Mouse (Mus musculus): Measurements from ENCODE around the gene Fam71b. TPM values are rescaled to one million over a fixed set of nuclear protein-coding genes. Genes with fewer than 3 reads are reported as not detected.

Gene Fam71b
- not detected in 2 replicates for polyA plus RNA-seq (2011; ENCODE audit: insufficient read length, low read depth, missing spikeins)

DNA sequence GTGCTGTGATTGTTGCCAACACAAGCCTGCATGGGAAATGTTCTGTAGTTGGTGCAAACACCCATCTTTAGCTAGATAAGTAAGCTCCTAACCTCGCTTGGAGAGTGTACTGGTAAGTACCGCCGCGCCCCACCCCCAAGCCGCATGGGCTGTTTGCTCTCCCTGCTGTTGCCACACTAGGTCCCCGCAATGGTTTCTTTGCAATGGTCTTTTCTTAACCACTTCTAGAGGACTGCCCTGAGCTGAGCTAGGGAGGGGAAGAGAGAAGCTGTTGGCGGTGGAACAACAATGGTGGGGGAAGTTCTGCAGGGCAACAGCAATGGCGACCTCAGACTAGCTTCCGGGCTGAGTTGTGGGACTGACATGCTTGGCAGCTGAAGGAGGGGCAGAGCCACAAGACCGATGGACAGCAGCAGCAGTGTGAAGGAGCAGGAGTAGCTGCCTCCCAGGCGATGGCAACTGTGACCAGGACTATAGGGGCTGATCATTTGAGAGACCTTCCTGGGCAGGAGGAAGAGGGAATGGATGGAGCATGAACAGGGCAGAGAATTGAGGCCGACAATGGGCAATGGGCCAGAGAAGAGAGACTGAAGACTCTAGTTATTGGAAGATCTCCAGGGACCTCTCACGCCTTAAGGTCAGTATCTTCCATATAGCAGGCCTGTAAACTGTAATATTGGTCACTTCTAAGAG lies at the start of gene Fam71b:
TSS of gene Fam71b (plus strand) at position 393 of the 693 bp plus-strand sequence.
- H3K4me1 ChIP-seq (ENCODE audit: control insufficient read depth, insufficient read depth, low read length): no peaks in the 10 kb centered on the region
- no peak within 1 kb of the TSS for H3K27ac ChIP-seq (ENCODE audit: insufficient read depth, low read length)
- H3K4me3 ChIP-seq (ENCODE audit: insufficient read depth, low read length): no peak within 1 kb of the TSS
- TF ChIP-seq POLR2A (IDR thresholded peaks at IDR 0.05; ENCODE audit: low read depth, low read length): no peak
- no peak for TF ChIP-seq CTCF (IDR thresholded peaks at IDR 0.05; ENCODE audit: borderline replicate concordance, insufficient read depth, low read length)

DNA sequence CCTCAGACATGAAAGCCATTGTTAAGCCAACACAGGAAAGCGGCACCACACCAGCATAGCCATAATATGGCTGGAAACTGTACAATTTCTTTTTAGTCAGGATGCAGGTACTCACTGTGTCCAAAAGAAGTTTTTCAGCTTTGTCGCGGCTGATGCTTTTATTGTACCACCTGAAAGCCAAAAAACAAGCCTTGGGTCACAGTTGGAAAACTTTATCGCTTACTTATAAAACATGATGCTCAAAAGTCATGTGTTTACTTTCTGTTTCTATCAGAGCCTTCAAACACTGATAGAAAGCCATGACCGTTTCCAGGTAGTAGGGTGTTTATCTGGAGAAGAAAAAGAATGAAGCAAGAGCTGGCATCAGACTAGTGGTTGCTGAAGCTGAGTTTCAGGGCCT lies 48.6 kb upstream of the Fam71b start:
- TF ChIP-seq CTCF (IDR thresholded peaks at IDR 0.05; ENCODE audit: borderline replicate concordance, insufficient read depth, low read length) (no peak), POLR2A (IDR thresholded peaks at IDR 0.05; ENCODE audit: low read depth, low read length) (no peak)
- Histone ChIP-seq H3K27ac (ENCODE audit: insufficient read depth, low read length) (no peak overlapping the region), H3K4me1 (ENCODE audit: control insufficient read depth, insufficient read depth, low read length) (peaks cover 3% of the 10 kb centered on the region), H3K4me3 (ENCODE audit: insufficient read depth, low read length) (no peak overlapping the region)

DNA sequence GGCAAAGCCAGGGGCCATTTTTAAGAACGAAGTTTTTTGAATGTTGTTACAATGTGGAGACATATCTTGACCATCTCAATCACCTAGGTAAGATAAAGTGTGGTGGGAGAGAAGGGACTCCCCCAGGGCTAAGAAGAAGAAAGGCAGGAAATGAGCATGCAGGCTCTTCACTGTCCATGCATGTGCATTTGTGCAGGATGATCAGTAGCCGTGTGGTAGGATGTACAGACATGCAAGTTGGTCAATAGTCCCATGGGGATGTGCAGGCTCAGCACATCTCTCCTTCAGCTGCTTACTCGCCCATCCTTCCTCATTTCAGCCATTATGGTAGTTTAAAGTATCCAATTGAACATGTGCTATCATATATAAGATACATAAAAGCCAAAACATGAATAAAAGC lies 47.9 kb upstream of the Fam71b start:
- TF ChIP-seq CTCF (IDR thresholded peaks at IDR 0.05; ENCODE audit: borderline replicate concordance, insufficient read depth, low read length) (no peak), POLR2A (IDR thresholded peaks at IDR 0.05; ENCODE audit: low read depth, low read length) (no peak)
- no peak overlapping the region for H3K27ac ChIP-seq (ENCODE audit: insufficient read depth, low read length)
- H3K4me3 ChIP-seq (ENCODE audit: insufficient read depth, low read length): no peak overlapping the region
- H3K4me1 ChIP-seq (ENCODE audit: control insufficient read depth, insufficient read depth, low read length): peaks cover 3% of the 10 kb centered on the region

DNA sequence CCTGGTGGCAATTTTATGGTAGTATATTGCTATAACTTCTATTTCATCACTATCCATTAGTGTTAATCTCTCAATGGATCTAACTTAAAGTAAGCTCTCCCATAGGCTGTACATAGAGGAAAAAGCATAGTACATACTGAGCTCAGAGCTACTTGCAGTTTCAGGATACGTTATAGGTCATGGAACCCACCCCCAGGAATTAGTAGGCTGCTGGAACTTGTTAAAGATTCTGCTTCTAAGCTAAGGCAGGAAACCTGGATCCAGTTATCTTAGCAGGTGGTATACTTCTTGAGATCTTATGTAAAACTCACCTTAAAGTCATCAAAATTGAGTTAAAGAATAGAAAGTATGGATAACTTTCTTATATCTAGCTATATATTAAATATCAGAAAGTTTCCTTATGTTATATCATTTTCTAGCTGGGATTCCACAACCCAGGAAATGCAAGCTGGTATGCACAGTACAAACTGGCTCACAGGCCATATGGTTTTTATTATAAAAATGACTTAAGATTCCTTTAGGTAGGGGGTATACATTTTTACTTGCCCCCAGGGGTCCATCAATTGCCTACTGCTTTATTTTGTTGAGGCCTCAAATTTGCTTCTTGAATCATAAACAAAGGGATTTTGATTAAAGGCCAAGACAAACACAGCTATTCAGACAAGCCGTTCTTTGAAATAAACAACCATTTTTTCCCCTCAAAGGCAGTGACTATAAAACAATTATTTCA lies 46.5 kb upstream of the Fam71b start:
- Histone ChIP-seq H3K4me1 (ENCODE audit: control insufficient read depth, insufficient read depth, low read length) (peaks cover 3% of the 10 kb centered on the region), H3K27ac (ENCODE audit: insufficient read depth, low read length) (peak overlapping the region; percentile 61), H3K4me3 (ENCODE audit: insufficient read depth, low read length) (no peak overlapping the region)
- no peak for TF ChIP-seq CTCF (IDR thresholded peaks at IDR 0.05; ENCODE audit: borderline replicate concordance, insufficient read depth, low read length)
- no peak for TF ChIP-seq POLR2A (IDR thresholded peaks at IDR 0.05; ENCODE audit: low read depth, low read length)

DNA sequence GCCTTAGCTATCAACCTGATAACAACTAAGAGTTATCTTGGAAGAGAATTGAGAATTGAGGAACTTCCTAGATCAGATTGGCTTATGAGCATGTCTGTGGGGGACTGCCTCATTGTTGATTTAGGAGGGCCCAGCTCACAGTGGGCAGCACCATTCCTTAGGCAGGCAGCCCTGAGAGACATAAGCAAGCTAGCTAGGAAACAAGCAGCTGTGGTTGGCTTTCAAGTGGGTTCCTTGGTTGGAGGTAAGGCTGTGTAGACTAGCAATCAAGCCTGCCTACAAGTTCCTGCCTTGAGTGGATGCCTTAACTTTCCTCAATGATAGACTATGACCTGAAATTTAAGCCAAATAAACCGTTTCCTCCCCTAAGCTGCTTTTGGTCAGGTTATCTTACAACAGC lies 38.0 kb upstream of the Fam71b start:
- TF ChIP-seq CTCF (IDR thresholded peaks at IDR 0.05; ENCODE audit: borderline replicate concordance, insufficient read depth, low read length) (no peak), POLR2A (IDR thresholded peaks at IDR 0.05; ENCODE audit: low read depth, low read length) (no peak)
- Histone ChIP-seq H3K4me3 (ENCODE audit: insufficient read depth, low read length) (no peak overlapping the region), H3K27ac (ENCODE audit: insufficient read depth, low read length) (no peak overlapping the region), H3K4me1 (ENCODE audit: control insufficient read depth, insufficient read depth, low read length) (no peaks in the 10 kb centered on the region)

DNA sequence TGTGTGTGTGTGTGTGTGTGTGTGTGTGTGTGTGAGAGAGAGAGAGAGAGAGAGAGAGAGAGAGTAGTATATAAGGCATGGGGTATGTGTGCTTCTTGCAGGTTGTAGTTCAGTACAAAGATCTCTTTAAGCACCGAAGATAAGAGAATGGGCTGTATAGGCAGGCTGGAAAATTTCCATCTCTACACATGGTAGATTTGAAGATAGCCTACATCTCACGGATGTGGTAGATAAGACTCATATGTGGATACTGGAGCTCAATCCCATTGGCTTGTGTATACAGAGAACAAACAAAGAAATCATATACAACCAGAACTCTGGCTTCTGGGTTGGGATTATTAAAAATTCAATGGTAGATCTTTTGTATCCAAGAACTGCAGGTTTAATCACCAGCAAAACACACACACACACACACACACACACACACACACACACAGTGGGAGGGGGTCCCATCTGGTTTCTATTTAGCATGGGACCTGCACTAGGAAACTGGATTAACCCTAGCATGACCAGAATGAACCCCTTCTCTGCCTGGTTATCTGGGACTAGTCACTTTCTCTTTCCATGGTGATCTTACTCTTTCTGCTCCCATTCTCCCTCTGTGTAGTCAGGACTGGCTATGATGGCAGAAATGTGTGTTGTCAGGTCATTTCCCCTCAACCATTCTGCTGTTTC lies 35.2 kb upstream of the Fam71b start:
- Histone ChIP-seq H3K4me1 (ENCODE audit: control insufficient read depth, insufficient read depth, low read length) (no peaks in the 10 kb centered on the region), H3K27ac (ENCODE audit: insufficient read depth, low read length) (no peak overlapping the region), H3K4me3 (ENCODE audit: insufficient read depth, low read length) (no peak overlapping the region)
- no peak for TF ChIP-seq POLR2A (IDR thresholded peaks at IDR 0.05; ENCODE audit: low read depth, low read length)
- no peak for TF ChIP-seq CTCF (IDR thresholded peaks at IDR 0.05; ENCODE audit: borderline replicate concordance, insufficient read depth, low read length)

DNA sequence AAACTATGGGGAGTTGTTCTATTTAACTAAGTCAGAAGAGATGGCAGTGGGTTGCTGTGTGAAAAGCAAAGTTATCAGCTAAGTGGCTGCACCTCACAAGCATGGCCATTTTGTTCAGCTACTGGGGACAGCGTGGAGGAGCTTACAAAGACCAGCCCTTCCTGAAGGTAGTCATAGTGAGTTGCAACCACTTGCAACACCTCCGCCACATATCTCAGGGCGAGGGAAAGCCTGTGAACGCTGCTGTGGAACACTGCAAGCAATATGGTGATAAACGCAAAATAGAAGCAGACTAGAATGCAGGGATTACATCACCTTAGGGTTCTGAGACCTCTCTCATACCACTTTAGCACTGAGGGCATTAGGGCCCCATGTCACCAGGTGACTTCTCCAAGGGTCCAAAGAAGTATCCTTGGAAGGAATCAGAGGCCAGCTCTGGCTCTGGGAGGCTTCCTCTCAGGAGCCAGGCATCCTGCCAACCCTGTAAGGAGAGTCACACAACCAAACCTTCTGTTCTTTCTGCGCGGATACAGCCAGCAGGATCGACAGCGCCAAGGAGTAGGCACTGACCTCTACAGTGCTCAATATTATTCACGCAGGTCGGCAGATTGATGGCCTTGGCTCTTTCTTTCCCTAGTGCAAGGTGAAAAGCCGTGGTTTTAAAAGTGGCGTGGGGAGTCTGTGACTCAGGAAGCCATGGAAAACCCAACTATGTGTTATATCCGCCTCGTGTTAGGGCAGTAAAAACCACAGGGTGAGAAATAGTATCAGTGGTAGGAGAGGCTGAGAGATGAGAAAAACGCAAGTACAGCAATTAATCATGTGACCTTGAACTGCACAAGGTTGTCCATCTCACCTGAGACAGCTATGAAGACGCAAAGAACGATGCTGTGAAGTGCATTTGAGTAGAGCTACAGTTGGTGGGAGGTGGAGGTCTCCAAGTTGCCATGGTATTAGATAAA lies 34.0 kb upstream of the Fam71b start:
- no peak overlapping the region for H3K27ac ChIP-seq (ENCODE audit: insufficient read depth, low read length)
- no peaks in the 10 kb centered on the region for H3K4me1 ChIP-seq (ENCODE audit: control insufficient read depth, insufficient read depth, low read length)
- no peak for TF ChIP-seq POLR2A (IDR thresholded peaks at IDR 0.05; ENCODE audit: low read depth, low read length)
- TF ChIP-seq CTCF (IDR thresholded peaks at IDR 0.05; ENCODE audit: borderline replicate concordance, insufficient read depth, low read length): no peak
- no peak overlapping the region for H3K4me3 ChIP-seq (ENCODE audit: insufficient read depth, low read length)

DNA sequence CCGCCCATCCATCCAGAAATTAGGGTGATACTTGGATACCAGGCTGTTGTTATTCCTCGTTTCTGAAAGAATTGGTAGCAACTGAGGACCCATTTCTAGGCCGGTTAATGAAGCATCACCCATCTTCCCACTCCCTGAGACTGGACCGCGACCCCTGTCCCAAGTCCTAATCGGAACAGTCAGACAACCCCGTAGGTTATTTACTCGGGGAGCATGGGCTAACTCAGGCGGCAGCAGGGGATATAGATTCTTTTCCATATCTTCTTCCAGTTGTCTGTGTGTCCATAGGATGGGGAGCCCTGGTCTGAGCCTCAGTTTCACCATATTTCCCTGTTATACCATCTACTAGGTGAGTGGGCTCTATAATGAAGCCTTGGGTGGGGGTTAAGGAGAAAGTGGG lies 32.5 kb upstream of the Fam71b start:
- Histone ChIP-seq H3K4me3 (ENCODE audit: insufficient read depth, low read length) (no peak overlapping the region), H3K27ac (ENCODE audit: insufficient read depth, low read length) (no peak overlapping the region), H3K4me1 (ENCODE audit: control insufficient read depth, insufficient read depth, low read length) (no peaks in the 10 kb centered on the region)
- no peak for TF ChIP-seq CTCF (IDR thresholded peaks at IDR 0.05; ENCODE audit: borderline replicate concordance, insufficient read depth, low read length)
- no peak for TF ChIP-seq POLR2A (IDR thresholded peaks at IDR 0.05; ENCODE audit: low read depth, low read length)

DNA sequence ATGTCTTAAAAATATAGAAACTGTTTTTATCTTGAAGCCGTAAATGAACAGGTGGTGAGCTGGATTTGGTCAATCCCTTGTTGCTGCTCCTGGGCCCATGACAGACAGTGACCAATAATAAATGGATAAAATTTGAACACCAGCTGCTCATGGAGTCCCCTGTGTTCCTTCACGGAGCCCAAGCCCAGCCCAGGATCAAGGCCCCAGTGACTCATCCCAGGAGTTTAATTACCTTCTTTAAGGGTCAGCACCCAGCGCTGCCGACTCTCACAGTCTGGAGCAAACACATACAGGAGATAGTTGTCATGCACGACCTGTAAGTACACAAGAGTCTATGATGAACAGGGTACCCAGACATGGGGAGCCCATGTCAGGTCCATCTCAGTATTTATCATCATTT lies 30.6 kb upstream of the Fam71b start:
- Histone ChIP-seq H3K4me1 (ENCODE audit: control insufficient read depth, insufficient read depth, low read length) (no peaks in the 10 kb centered on the region), H3K27ac (ENCODE audit: insufficient read depth, low read length) (no peak overlapping the region), H3K4me3 (ENCODE audit: insufficient read depth, low read length) (no peak overlapping the region)
- TF ChIP-seq POLR2A (IDR thresholded peaks at IDR 0.05; ENCODE audit: low read depth, low read length) (no peak), CTCF (IDR thresholded peaks at IDR 0.05; ENCODE audit: borderline replicate concordance, insufficient read depth, low read length) (no peak)

All from embryonic fibroblast, embryonic 13.5 days (primary cell).